Mouse (Mus musculus) CH12.LX (cell line): ENCODE measurements around the gene Cldn10.

Source experiments
- BHLHE40 ChIP-seq: IDR thresholded peaks from 2 replicates; pipeline ENCODE4 v1.6.1; 2011; ENCODE audit warnings: mild to moderate bottlenecking, low read depth, low read length, improper control_type of control experiment
- CTCF ChIP-seq, 2 experiments: IDR thresholded peaks in 1 of 2; conservative IDR thresholded peaks in 1 of 2; 2 replicates each; pipeline ENCODE4 v1.5.1; 2011 to 2012; ENCODE audit warnings: low read depth in 2 of 2, low read length in 2 of 2, improper control_type of control experiment in 1 of 2, inconsistent platforms in 1 of 2, mild to moderate bottlenecking in 1 of 2, moderate library complexity in 1 of 2
- TBP ChIP-seq: conservative IDR thresholded peaks from 2 replicates; pipeline ENCODE4 v1.6.1; 2011; ENCODE audit warnings: low read depth, low read length, improper control_type of control experiment

- TF ChIP-seq BHLHE40 (peak; percentile 42; the same call in 1 of the 2 replicates), CTCF (conservative IDR thresholded peaks at IDR 0.05 in 1 of 2, IDR thresholded peaks at IDR 0.05 in 1 of 2; ENCODE audit: low read depth in 2 of 2, low read length in 2 of 2) (peak; percentile 56 to 58), TBP (no peak)
Observed at GRCm38 (mm10) chr14:118804351-118804750, 16.6 kb downstream of the Cldn10 start.
